Mouse (Mus musculus): Measurements from ENCODE around the gene Ppp1r11. TPM values are rescaled to one million over a fixed set of nuclear protein-coding genes. Genes with fewer than 3 reads are reported as not detected.

Ppp1r11 gene
- polyA plus RNA-seq, 1 experiment from 2014 or later, result 108 TPM

DNA sequence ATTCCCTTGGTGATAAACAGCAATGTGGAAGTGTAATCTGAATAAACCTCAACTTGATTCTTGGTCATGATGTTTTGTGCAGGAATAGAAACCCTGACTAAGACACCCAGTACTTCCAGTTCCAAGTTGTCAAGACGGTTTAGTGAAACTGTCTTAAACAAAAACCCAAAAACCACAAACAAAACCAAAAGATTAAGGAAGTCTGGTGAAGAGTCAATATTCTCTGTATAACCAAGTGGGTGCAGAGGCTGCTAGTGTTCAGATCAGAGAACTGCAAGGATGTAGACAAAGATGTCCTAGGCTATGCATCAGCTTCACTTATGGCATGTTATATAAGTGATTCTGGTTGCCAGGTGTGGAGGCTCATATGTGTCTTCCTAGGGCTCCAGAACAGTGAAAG, 15.3 kb upstream of the Ppp1r11 start:
- Histone ChIP-seq H3K27ac (ENCODE audit: low read length) (no peak overlapping the region), H3K4me1 (ENCODE audit: insufficient read depth, low read depth, low read length) (no peaks in the 10 kb centered on the region), H3K4me3 (ENCODE audit: low read depth, low read length) (no peak overlapping the region), H3K9ac (replicated peaks; ENCODE audit: low read depth) (no peak overlapping the region), H3K27me3 (replicated peaks; ENCODE audit: insufficient read depth, low read length) (no peaks in the 10 kb centered on the region), H3K9me3 (ENCODE audit: low read length) (no peaks in the 10 kb centered on the region), H3K36me3 (ENCODE audit: insufficient read depth, low read length) (no peaks in the 10 kb centered on the region), H3K4me2 (replicated peaks; ENCODE audit: low read depth, low read length) (no peak overlapping the region)
- no peak for DNase-seq (ENCODE audit: low spot score)
- WGBS, result 70% methylated on average over 1 of the region's 1 CpGs
- ATAC-seq, result no peak
- TF ChIP-seq CTCF (IDR thresholded peaks at IDR 0.05), result no peak
- no peak for TF ChIP-seq EP300 (IDR thresholded peaks at IDR 0.05)

- no peak overlapping the region for H3K27ac ChIP-seq (ENCODE audit: low read length)
- H3K4me2 ChIP-seq (replicated peaks; ENCODE audit: low read depth, low read length), result no peak overlapping the region
- no peak for TF ChIP-seq EP300 (IDR thresholded peaks at IDR 0.05)
- TF ChIP-seq CTCF (IDR thresholded peaks at IDR 0.05), result peak; percentile 16
- H3K27me3 ChIP-seq (replicated peaks; ENCODE audit: insufficient read depth, low read length), result no peaks in the 10 kb centered on the region
- H3K4me1 ChIP-seq (ENCODE audit: insufficient read depth, low read depth, low read length), result peaks cover 5% of the 10 kb centered on the region; the same call in 1 of the 2 replicates
- no peaks in the 10 kb centered on the region for H3K9me3 ChIP-seq (ENCODE audit: low read length)
- ATAC-seq, result no peak
- DNase-seq (ENCODE audit: low spot score), result no peak
- no peaks in the 10 kb centered on the region for H3K36me3 ChIP-seq (ENCODE audit: insufficient read depth, low read length)
- WGBS, result 44% methylated on average over 1 of the region's 1 CpGs
- no peak overlapping the region for H3K4me3 ChIP-seq (ENCODE audit: low read depth, low read length)
- no peak overlapping the region for H3K9ac ChIP-seq (replicated peaks; ENCODE audit: low read depth)
Observed at GRCm38 (mm10) chr17:36961125-36961524, 9.6 kb upstream of the Ppp1r11 start.

DNA sequence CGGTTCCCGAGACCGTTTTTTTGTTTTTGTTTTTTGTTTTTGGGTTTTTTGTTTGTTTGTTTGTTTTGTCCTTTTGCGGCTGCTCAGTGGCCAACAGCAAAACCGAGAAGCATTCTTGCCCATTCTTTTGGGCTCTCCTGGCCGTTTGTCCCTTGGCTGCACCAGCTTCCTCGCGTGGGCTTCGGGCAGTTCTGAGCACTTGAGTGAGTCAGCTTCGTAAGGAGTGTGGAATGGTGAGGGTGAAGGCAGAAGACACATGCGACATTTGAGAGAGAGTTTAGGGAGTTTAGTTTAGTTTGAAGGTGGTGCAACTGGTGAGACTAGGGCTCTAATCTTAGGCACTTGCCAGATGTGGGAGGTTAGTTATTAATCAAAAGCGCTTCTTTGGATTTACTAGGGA, 7.3 kb upstream of the Ppp1r11 start:
- WGBS, result 6% methylated on average over 12 of the region's 12 CpGs
- peak overlapping the region; percentile 54; the same call in 1 of the 2 replicates for H3K27ac ChIP-seq (ENCODE audit: low read length)
- 0 out of 2 replicates have a peak, but pooled peaks have one; percentile 18 for ATAC-seq

DNA sequence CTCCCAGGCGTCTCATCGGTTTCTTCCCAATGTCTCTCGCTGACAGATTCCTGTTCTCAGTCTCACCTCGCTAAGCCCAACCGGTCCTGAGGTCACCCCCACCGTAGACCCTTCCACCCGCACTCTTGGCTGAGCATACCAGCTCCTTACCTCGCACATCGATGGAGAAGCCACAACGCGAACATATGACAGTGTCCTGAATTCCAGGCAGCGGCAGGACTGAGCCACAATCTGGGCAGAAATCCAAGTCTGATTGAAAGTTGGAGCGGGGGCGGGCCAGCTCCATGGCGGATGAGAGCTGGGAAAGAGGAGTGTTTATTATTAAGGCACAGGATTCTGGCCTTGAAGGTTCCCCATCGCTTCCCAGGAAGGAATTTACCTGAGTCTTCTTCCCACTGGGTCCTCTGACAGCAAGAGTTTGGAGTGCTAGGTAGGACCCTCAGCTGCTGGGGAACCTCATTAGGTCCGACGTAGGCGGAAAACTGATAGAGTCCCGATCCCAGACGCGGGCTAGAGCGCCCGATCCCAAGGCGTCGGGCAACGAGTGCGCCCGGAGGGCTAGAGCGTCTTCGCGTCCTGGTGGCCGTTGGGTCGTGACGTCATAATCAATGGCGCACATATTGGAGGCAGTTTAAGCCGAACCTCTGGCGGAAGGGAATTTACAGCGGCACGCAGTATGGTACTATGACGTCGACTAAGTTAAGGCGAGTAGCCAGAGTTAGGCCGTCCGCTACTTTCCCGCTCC, 6.6 kb upstream of the Ppp1r11 start, which contains the start of the genes Znrd1 and Znrd1as:
TSS of gene Znrd1 (minus strand) at position 561 of the 745 bp plus-strand sequence.
TSS of gene Znrd1as (plus strand) at position 594 of the 745 bp plus-strand sequence.
- no peaks in the 10 kb centered on the region for H3K27me3 ChIP-seq (replicated peaks; ENCODE audit: insufficient read depth, low read length)
- H3K9me3 ChIP-seq (ENCODE audit: low read length), result no peaks in the 10 kb centered on the region
- peak within 1 kb of the TSS; percentile 54 for H3K27ac ChIP-seq (ENCODE audit: low read length)
- DNase-seq (ENCODE audit: low spot score) (peak; percentile 98), ATAC-seq (peak; percentile 98)
- H3K4me3 ChIP-seq (ENCODE audit: low read depth, low read length), result peak within 1 kb of the TSS; percentile 68
- H3K4me1 ChIP-seq (ENCODE audit: insufficient read depth, low read depth, low read length), result peaks cover 5% of the 10 kb centered on the region; the same call in 1 of the 2 replicates
- H3K4me2 ChIP-seq (replicated peaks; ENCODE audit: low read depth, low read length), result peak within 1 kb of the TSS; percentile 65
- peak within 1 kb of the TSS; percentile 70 for H3K9ac ChIP-seq (replicated peaks; ENCODE audit: low read depth)
- WGBS, result under 1% methylated on average over 46 of the region's 46 CpGs
- 0 out of 2 replicates have a peak, but pooled peaks cover 7% of the 10 kb centered on the region for H3K36me3 ChIP-seq (ENCODE audit: insufficient read depth, low read length)
- TF ChIP-seq CTCF (IDR thresholded peaks at IDR 0.05) (0 out of 2 replicates have a peak, but pooled peaks have one; percentile 21), EP300 (IDR thresholded peaks at IDR 0.05) (peak; percentile 77; the same call in 1 of the 2 replicates)

More for the DNA sequence above, 7.3 kb upstream of the Ppp1r11 start:
- H3K36me3 ChIP-seq (ENCODE audit: insufficient read depth, low read length), result 0 out of 2 replicates have a peak, but pooled peaks cover 7% of the 10 kb centered on the region
- peak overlapping the region; percentile 70 for H3K9ac ChIP-seq (replicated peaks; ENCODE audit: low read depth)
- H3K27me3 ChIP-seq (replicated peaks; ENCODE audit: insufficient read depth, low read length), result no peaks in the 10 kb centered on the region
- TF ChIP-seq EP300 (IDR thresholded peaks at IDR 0.05) (no peak), CTCF (IDR thresholded peaks at IDR 0.05) (no peak)
- H3K4me1 ChIP-seq (ENCODE audit: insufficient read depth, low read depth, low read length), result peaks cover 5% of the 10 kb centered on the region; the same call in 1 of the 2 replicates
- no peaks in the 10 kb centered on the region for H3K9me3 ChIP-seq (ENCODE audit: low read length)
- H3K4me2 ChIP-seq (replicated peaks; ENCODE audit: low read depth, low read length), result peak overlapping the region; percentile 65
- peak; percentile 55 for DNase-seq (ENCODE audit: low spot score)
- H3K4me3 ChIP-seq (ENCODE audit: low read depth, low read length), result peak overlapping the region; percentile 68

GRCm38 (mm10) chr17:36953062-36953461, 1.5 kb upstream of the Ppp1r11 start:
- Histone ChIP-seq H3K36me3 (ENCODE audit: insufficient read depth, low read length) (0 out of 2 replicates have a peak, but pooled peaks cover 7% of the 10 kb centered on the region), H3K9me3 (ENCODE audit: low read length) (no peaks in the 10 kb centered on the region), H3K4me2 (replicated peaks; ENCODE audit: low read depth, low read length) (no peak overlapping the region), H3K4me3 (ENCODE audit: low read depth, low read length) (no peak overlapping the region), H3K27ac (ENCODE audit: low read length) (no peak overlapping the region), H3K4me1 (ENCODE audit: insufficient read depth, low read depth, low read length) (peaks cover 9% of the 10 kb centered on the region; the same call in 1 of the 2 replicates), H3K9ac (replicated peaks; ENCODE audit: low read depth) (no peak overlapping the region), H3K27me3 (replicated peaks; ENCODE audit: insufficient read depth, low read length) (no peaks in the 10 kb centered on the region)
- DNase-seq (ENCODE audit: low spot score), result peak; percentile 50
- peak; percentile 10; the same call in 1 of the 2 replicates for ATAC-seq
- 60% methylated on average over 1 of the region's 1 CpGs for WGBS
- TF ChIP-seq CTCF (IDR thresholded peaks at IDR 0.05) (no peak), EP300 (IDR thresholded peaks at IDR 0.05) (peak; percentile 94)

DNA sequence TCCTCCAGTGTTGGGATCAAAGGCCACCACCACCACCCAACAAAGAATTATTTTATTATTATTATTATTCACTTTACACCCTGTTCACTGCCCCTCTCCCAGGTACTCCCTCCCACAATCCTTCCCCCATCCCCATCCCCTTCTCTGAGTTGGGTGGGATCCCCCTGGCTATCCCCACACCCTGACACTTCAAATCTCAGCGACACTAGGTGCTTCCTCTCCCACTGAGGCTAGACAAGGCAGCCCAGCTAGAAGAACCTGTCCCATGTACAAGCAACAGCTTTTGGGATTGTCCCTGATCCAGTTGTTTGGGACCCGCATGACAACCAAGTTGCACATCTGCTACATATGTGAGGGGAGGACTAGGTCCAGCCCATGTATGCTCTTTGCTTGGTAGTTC, 1.1 kb upstream of the Ppp1r11 start:
- 0 out of 2 replicates have a peak, but pooled peaks cover 7% of the 10 kb centered on the region for H3K36me3 ChIP-seq (ENCODE audit: insufficient read depth, low read length)
- ATAC-seq (no peak), DNase-seq (ENCODE audit: low spot score) (no peak)
- no peak for TF ChIP-seq CTCF (IDR thresholded peaks at IDR 0.05)
- no peak for TF ChIP-seq EP300 (IDR thresholded peaks at IDR 0.05)
- H3K4me2 ChIP-seq (replicated peaks; ENCODE audit: low read depth, low read length), result no peak overlapping the region
- H3K9me3 ChIP-seq (ENCODE audit: low read length), result no peaks in the 10 kb centered on the region
- H3K27me3 ChIP-seq (replicated peaks; ENCODE audit: insufficient read depth, low read length), result no peaks in the 10 kb centered on the region
- H3K4me3 ChIP-seq (ENCODE audit: low read depth, low read length), result no peak overlapping the region
- no peak overlapping the region for H3K9ac ChIP-seq (replicated peaks; ENCODE audit: low read depth)
- H3K4me1 ChIP-seq (ENCODE audit: insufficient read depth, low read depth, low read length), result peaks cover 8% of the 10 kb centered on the region; the same call in 1 of the 2 replicates
- no peak overlapping the region for H3K27ac ChIP-seq (ENCODE audit: low read length)
- 88% methylated on average over 2 of the region's 2 CpGs for WGBS
